Mouse (Mus musculus): ENCODE data around the gene Gm49711.
"Not testable (repeated sequence)": the region's sequence is repeated elsewhere in the genome, so short reads cannot be mapped to it uniquely, and the experiment has no call there.

The Gm49711 gene

DNA sequence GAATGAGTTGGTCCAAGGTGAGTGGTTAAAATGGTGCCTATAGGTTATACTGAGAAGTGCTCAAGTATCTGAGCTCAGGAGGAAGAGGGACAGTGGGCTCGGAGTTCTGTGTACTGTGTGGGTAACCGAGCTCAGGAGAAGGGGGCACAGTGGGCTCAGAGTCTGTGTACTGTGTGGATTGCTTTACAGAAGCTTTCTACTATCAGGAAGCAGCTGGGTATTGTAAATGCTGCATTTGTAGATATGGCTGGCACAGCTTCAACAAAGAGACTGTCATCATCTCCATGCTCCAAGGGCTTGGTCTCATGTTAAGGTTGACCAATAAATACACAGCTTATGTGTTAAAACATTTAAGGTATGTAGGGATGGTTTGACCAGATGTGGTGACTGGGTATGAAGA lies 6.7 kb downstream of the Gm49711 start:
- no peak for DNase-seq

DNA sequence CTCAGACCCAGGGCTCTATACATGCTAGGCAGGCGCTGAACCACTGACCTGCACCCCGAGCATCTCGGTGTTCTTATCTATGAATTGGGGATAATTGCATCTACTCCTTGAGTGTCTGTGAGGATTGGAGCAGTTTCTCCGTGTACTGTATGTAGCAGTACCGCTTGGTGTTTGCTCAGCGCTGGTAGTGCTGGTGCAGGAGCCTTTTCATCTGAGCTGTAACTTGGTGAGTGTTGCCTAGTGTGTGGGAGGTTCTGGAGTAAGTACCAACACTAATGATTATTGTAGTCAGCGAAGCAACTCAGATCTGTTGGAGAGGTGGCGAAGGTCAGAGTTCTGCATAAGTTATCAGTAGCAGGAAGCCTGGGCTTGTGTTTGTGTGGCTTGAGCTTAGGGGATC lies 12.2 kb downstream of the Gm49711 start:
- no peak for DNase-seq

DNA sequence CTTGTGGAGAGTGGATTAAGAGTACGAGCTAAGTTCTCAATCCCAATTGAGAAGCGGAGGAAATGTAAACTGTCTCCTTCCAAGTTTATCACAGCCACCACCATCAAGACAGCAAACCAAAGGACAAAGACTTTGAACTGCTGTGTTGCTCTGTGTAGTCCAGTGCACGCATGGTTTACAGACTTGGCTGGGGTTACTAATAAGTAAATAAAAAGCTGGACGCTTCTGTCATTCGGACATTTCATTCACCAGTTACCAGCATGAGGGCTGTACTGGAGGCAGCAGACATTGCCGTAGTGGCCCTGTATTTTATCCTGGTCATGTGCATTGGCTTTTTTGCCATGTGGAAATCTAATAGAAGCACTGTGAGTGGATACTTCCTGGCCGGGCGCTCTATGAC lies 18.7 kb downstream of the Gm49711 start:
- no peak for DNase-seq

- DNase-seq: no peak
Observed at GRCm38 (mm10) chr16:92083771-92084453, 25.8 kb downstream of the Gm49711 start.

DNA sequence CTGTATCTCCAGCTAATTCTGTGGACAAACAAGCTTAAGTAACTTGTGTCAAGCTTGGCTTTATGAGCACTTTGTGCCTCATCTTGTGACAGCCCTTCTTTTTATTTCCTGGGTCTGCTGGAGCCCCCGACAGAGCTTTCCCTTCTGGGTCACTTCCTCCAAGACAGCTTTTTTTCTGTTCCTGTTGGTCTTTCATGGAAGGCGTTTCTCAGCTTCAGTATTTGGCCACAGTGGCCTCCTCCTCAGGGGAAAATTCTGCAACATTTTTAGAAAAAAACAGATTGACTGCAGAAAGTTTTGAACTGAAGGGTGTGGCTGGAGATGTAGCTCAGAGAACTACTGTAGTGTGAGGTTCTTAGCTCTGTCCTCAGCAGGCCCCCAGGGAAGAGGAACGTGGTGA lies 31.1 kb downstream of the Gm49711 start:
- DNase-seq: no peak

GRCm38 (mm10) chr16:92091876-92092275 lies 33.8 kb downstream of the Gm49711 start:
- no peak for DNase-seq

DNA sequence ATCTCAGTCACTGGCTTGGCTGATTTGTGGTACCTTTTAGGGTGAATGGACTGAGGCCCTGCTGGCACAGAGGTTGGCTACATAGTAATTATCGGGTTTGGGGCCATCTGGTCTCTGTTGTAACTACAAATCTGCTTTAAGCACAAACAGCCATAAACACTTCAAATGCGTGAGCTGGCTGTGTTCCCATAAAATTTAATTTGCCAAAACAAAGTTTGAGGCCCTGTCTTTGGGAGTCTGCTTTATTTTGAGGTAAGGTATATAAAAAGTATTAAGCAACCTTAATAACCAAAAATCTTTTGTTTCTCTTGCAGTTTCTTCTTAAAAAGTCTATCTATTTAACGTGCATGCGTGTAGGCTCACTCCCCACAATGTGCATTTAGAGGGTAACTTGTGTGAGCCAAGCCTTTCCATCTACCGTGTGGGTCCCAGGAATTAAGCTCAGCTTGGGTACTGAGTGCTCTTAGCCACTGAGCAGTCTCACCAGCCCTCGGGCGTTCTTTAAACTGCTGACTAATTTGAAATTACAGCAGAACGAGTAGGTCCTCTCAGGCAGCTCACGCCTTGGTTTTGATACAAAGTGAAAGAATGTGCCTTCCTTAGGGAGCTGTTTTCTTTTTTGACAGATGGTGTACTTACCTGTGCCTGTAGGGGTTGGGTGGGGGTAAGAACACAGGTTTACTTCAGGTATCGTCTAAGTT lies 40.4 kb downstream of the Gm49711 start:
- no peak for DNase-seq

DNA sequence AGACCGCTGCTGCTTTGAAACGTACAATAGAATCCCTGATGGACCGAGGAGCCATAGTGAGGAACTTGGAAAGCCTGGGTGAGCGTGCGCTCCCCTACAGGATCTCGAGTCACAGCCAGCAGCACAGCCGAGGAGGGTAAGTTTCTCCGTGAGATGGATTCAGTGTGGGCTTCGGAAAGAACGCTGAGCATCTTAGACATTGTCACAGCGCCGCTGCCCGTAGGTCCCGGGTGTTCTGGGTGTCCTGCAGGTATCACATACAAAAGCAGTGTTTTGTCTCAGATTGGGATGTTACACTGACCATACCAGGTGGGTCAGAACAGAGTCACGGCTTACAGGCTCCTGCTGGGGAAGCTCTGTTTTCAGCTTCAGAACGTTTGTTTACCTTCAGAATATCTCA lies 41.5 kb downstream of the Gm49711 start:
- no peak for DNase-seq

DNA sequence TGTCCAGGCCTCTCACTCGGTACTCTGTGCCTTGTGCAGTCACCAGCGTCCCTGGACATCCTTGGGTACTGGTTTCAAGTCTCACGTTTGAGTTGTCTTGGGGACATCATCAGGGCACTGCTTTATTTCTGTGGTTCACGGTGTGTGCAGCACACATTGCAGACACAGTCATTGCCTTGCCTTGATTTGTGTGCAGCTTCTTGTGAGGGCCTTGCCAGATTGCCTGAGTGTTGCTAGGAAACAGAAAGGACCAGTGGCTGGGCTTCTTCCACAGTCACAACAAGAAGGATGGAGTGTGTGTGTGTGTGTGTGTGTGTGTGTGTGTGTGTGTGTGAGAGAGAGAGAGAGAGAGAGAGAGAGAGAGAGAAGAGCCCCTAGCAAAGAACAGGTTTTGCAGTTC lies 42.0 kb downstream of the Gm49711 start:
- DNase-seq: no peak

GRCm38 (mm10) chr16:92102115-92102514 lies 44.0 kb downstream of the Gm49711 start:
- DNase-seq: no peak

DNA sequence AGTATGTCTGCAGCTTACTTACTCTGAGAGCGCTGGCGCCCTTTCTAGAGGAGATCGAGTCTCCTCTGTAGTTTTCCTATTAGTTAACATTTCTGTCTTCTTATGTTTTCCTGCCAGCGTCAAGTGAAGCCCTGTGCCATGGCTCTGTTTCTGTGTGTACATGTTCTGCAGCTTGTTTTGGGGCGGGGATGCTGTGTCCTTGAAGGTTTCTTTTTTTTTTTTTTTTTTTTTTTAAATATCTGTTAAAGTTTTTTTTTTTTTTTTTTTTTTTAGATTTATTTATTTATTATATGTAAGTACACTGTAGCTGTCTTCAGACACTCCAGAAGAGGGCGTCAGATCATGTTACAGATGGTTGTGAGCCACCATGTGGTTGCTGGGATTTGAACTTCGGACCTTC lies 44.8 kb downstream of the Gm49711 start:
- DNase-seq: not testable (repeated sequence)

- DNase-seq: peak in 1 of 2 experiments; percentile 18
Observed at GRCm38 (mm10) chr16:92103572-92104331, 45.6 kb downstream of the Gm49711 start.

DNA sequence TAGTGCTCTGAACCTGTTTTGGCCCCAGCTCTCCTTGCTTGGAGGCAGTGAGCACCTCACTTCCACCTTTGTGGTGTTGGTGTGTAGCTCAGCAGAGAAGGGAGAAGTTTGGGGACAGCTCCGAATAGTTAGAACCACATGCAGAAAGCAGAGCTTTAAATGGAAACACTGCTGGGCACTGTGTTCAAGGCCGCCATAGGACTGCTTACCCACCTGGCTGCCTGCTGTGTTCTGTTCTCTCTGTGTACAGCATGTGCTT lies 46.1 kb downstream of the Gm49711 start:
- DNase-seq: no peak

DNA sequence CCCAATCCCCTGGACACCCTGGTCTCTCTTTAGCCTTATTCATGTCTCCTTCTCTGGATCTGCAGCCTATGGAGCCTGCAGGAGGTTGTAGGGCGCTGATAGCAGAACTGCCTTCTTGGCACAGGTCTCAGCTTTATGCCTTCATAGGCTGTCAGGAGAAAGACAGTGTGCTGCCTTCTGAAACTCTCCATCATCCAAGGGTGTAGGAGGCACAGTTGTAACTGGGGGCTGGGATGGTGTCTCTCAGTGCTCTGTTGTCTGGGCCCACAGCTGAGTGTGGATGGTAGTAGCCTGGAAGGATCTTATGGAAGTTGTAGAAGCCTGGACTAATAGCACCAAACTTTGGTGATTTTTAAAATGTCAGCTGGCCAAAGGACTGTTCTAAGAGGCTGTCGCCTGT lies 46.8 kb downstream of the Gm49711 start:
- no peak for DNase-seq

DNA sequence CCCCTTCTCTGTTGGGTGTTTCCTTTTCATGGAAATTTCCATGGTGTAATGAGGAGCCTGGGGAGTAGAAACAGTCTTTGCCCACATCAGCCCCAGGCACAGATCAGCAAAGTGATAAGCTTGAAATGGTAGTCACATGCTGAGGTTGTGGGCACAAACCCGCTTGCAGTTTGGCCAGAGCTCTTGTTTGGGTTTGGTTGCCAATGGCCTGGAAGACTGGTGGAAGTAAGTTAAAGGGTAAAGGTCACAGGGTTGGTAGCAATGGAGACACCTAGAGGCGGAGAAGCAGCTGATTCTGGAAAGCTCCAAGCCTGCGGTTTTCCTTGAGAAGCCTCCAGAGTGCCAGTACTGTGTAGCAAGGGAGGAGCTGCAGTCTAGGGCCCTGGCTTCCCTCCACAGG lies 47.5 kb downstream of the Gm49711 start:
- no peak for DNase-seq

DNA sequence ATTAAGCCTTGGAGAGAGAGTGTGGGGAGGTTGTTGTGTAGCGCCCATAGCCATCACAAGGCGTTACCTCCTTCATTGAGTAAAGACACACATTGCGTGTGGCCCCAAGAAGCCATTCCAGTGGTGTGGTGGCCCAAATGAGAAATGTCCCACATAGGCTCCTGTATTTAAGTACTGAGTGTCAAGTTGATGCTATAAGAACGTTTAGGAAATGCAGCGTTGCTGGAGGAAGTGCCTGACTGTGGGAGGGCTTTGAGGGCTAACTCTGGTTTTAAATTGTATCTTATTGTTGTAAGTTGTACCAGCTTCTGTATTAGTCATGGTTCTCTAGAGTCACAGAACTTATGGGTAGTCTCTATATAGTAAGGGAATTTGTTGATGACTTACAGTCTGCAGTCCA lies 49.2 kb downstream of the Gm49711 start:
- DNase-seq: no peak

DNA sequence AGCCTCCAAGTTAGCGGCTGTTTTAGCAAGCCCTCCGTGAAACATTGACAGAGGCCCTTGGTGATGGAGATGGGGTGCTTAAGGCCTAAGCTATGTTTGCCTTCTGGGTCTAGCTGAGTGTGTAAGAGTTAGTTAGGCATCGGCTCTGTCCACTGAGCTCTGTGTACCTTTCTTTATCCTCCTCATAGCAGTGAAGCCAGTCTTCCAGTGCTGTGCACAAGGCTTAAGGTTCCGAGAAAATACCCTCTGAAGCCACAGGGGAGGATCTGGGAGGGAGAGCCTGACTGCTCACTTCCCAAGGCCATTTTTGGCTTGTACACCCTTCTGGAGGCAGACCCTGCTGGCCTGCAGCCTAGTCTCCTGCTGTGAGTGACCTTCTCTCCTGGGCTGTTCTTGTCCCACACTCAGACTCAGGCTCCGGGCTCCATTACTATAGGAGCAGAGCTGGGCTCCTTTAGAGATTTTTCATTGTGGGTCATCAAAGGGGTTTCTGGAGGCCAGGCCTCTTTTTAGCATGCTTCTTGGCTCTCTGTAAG lies 56.7 kb downstream of the Gm49711 start:
- peak; percentile 20 to 47 for DNase-seq

- no peak for DNase-seq
Observed at GRCm38 (mm10) chr16:92115611-92116421, 57.7 kb downstream of the Gm49711 start.

- no peak for DNase-seq
Observed at GRCm38 (mm10) chr16:92117337-92118209, 59.5 kb downstream of the Gm49711 start.

- no peak for DNase-seq
Observed at GRCm38 (mm10) chr16:92119013-92119515, 60.9 kb downstream of the Gm49711 start.

DNA sequence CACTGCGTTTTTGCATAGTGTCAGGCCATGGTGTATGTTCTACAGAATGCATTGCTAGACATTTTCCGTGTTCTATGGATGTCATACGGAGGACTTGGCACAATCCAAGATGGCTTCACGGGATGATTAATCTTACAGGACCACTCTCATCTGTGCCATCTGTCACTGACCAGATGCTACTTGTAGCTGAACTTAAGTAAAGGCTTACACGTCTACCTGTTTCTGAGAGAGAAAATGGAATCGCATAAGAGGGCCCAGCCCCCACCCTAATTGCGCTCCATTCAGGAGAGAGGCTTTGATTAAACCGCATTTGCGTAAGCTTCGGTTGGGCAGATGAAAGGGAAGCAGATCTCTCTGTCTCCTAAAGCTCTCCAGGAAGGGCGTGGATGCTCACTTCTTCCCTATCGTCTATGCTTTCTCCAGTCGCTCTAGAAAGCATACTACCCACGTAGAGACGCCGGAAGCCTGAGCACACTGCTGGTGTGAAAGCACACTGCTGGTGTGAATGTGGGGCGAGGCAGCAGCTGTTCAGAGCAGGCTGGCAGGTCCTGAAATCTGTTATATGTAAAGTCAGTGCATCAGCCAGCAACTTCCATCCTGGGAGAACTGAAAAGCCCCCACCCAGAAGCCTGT lies 62.9 kb downstream of the Gm49711 start:
- DNase-seq: no peak
